Mouse (Mus musculus) kidney, postnatal 0 days (tissue): ENCODE results near the gene Birc3. TPM values are rescaled to one million over a fixed set of nuclear protein-coding genes. Genes with fewer than 3 reads are reported as not detected.

ENCODE experiments used
- ATAC-seq: fragments of 200-750 bp; cut with Nextera tagmentation; replicated peaks from 2 replicates; pipeline ENCODE4 v1.8.0; 2017; ENCODE audit warnings: low read depth, moderate number of reproducible peaks, moderate TSS enrichment, moderate library complexity; ENCODE audit not compliant: low FRiP score
- DNase-seq: peaks from one replicate; pipeline ENCODE4 v3.0.0-alpha.2; 2016; ENCODE audit warnings: low spot score
- H3K27ac ChIP-seq: fragments of 300-500 bp; sonication (generic); 2 replicates; pipeline ENCODE4 v1.5.1; 2014; ENCODE audit warnings: mild to moderate bottlenecking
- H3K27me3 ChIP-seq: fragments of 300-500 bp; sonication (generic); 2 replicates; pipeline ENCODE4 v1.6.1; 2014; ENCODE audit warnings: low read length, mixed read lengths; ENCODE audit not compliant: insufficient read depth
- H3K36me3 ChIP-seq: fragments of 300-500 bp; sonication (generic); 2 replicates; pipeline ENCODE4 v1.6.1; 2014; ENCODE audit warnings: low read length, mixed read lengths; ENCODE audit not compliant: insufficient read depth
- H3K4me1 ChIP-seq: fragments of 300-500 bp; sonication (generic); replicated peaks from 2 replicates; pipeline ENCODE4 v1.6.1; 2014; ENCODE audit warnings: antibody characterized with exemption, low read length, mixed read lengths; ENCODE audit not compliant: insufficient read depth
- H3K4me2 ChIP-seq: fragments of 300-500 bp; sonication (generic); 2 replicates; pipeline ENCODE4 v1.6.1; 2014; ENCODE audit warnings: mild to moderate bottlenecking, low read length, moderate library complexity, mixed read lengths
- H3K4me3 ChIP-seq: fragments of 300-500 bp; sonication (generic); replicated peaks from 2 replicates; pipeline ENCODE4 v1.5.1; 2014; ENCODE audit warnings: low read depth, low read length
- H3K9ac ChIP-seq: fragments of 300-500 bp; sonication (generic); 2 replicates; pipeline ENCODE4 v1.6.1; 2014; ENCODE audit warnings: low read depth, low read length
- H3K9me3 ChIP-seq: fragments of 300-500 bp; sonication (generic); replicated peaks from 2 replicates; pipeline ENCODE4 v1.6.1; 2016; ENCODE audit warnings: low read length, inconsistent platforms, mixed read lengths
- CTCF ChIP-seq: IDR thresholded peaks from 2 replicates; pipeline ENCODE4 v1.5.1; 2016; ENCODE audit warnings: antibody characterized with exemption, low read depth, mild to moderate bottlenecking, moderate library complexity
- WGBS: fragments of 180-500 bp; shearing (Covaris S2); extraction: QIAGEN DNeasy Blood & Tissue Kit; methylation state at CpG from one replicate; pipeline ENCODE4 v1.1.7; 2014; 5-methylcytosine and 5-hydroxymethylcytosine counted together
- polyA plus RNA-seq: library from polyadenylated mRNA; unstranded; fragments of >200 nt; fragmentation: Nextera tagmentation; extraction: Ambion mirVana; gene quantifications from 2 replicates; pipeline ENCODE4 v1.2.1, GENCODE M21; 2015

Birc3 gene
- polyA plus RNA-seq, 1 experiment from 2014 or later = 5.3 TPM

- WGBS = 83% methylated on average over 6 of the region's 6 CpGs
- 0 out of 2 replicates have a peak overlapping the region, but pooled peaks have one; percentile 18 for H3K4me2 ChIP-seq
- H3K27me3 ChIP-seq = no peaks in the 10 kb centered on the region
- H3K9ac ChIP-seq = 0 out of 2 replicates have a peak overlapping the region, but pooled peaks have one; percentile 18
- H3K4me1 ChIP-seq = 0 out of 2 replicates have a peak, but pooled peaks cover 9% of the 10 kb centered on the region
- no peaks in the 10 kb centered on the region for H3K9me3 ChIP-seq
- TF ChIP-seq CTCF = peak; percentile 12; the same call in 1 of the 2 replicates
- H3K4me3 ChIP-seq = no peak overlapping the region
- no peak for ATAC-seq
- H3K27ac ChIP-seq = no peak overlapping the region
- no peaks in the 10 kb centered on the region for H3K36me3 ChIP-seq
- no peak for DNase-seq
These were observed 39.6 kb downstream of the Birc3 start for GRCm38 (mm10) chr9:7833421-7833820.

DNA sequence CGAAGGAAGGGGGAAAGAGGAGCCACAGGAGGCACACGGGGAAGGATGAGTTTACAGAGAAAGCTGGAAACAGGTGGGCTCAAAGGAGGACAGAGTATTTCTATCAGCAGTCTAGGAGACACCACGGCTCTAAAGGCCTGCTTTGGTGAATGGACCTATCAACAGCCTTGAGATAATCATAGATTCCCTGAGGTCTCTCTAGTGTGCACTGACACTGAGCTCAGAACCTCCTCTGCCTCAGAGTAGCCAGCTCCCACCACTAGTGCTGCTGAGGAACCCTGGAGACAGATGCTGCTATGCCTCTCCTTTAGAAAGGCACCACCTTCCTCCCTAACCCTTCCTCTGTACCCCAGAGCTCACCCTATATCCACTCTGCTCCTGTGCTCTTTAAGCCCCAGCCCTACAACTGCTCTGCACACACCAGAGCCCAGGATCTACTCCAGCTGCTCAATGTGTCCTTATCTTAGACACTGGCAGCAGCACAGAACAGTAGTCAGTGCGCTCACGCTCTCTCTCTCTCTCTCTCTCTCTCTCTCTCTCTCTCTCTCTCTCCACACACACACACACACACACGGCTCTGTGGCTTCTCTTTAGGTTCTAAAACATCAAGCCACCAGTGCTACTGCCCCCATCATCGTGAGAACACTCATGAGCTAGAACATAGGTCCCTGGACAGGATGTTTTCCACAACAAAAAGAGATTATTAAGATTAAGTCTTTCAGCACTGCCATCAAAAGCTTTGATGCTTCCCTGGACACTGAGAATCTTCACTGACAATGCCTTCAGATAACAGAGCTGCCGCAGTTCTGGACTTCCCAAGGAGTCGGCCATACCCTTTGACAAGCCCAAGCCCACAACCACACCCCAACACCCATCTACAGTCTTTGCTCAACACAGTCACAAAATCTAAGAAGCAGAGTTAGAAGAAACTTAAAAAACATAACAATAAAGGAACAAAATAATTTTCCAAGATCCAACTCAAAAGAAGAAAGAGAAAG, 43.2 kb downstream of the Birc3 start:
- WGBS = 76% methylated on average over 9 of the region's 9 CpGs
- Histone ChIP-seq H3K4me1 (0 out of 2 replicates have a peak, but pooled peaks cover 9% of the 10 kb centered on the region), H3K27me3 (no peaks in the 10 kb centered on the region), H3K4me2 (no peak overlapping the region), H3K9ac (0 out of 2 replicates have a peak overlapping the region, but pooled peaks have one; percentile 8), H3K36me3 (0 out of 2 replicates have a peak, but pooled peaks cover 3% of the 10 kb centered on the region), H3K9me3 (no peaks in the 10 kb centered on the region), H3K4me3 (no peak overlapping the region), H3K27ac (no peak overlapping the region)
- DNase-seq (no peak), ATAC-seq (no peak; the same call in 1 of the 2 replicates)
- TF ChIP-seq CTCF = no peak

DNA sequence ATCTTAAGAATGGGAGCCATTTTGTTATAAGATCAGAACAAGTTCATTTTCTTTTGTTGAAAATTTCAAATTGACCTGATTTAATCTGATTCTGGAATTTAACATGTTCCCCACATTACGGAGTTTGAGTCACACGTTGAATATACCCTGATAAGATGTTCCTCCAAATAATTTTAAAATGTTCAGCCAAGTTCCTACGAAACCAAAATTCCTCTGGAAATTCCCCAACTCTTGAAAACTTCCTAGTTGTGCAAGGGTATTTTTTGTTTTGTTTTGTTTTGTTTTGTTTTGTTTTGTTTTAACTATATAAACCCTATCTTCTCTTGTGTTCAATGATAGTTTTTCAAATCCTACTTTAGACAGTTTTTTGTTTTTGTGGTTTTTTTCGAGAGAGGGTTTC, 44.3 kb downstream of the Birc3 start:
- 86% methylated on average over 4 of the region's 4 CpGs for WGBS
- no peak for TF ChIP-seq CTCF
- Histone ChIP-seq H3K4me3 (no peak overlapping the region), H3K9ac (no peak overlapping the region), H3K4me2 (no peak overlapping the region), H3K4me1 (0 out of 2 replicates have a peak, but pooled peaks cover 8% of the 10 kb centered on the region), H3K36me3 (peaks cover 5% of the 10 kb centered on the region; the same call in 1 of the 2 replicates), H3K27me3 (no peaks in the 10 kb centered on the region), H3K27ac (no peak overlapping the region), H3K9me3 (no peaks in the 10 kb centered on the region)
- DNase-seq (no peak), ATAC-seq (no peak)

DNA sequence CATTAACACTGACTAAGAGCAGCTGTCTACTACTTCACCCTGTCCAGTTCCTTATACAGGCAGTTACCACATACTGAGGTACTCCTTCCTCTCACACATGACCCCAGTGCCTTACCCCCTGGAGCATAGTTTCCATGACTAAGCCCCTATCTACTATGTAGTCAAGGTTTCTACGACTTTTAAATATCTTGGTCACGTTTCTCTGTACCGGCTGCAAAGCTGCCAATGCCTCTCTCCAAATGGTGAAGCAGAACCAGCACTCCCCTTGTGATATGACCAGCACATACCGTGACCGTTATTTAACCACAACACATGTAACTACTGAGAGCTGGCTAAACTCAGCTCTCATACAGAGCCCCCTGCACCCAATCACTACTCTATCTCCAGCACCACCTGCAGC, 48.1 kb downstream of the Birc3 start:
- no peak overlapping the region for H3K27ac ChIP-seq
- no peak for DNase-seq
- WGBS = 93% methylated on average over 5 of the region's 5 CpGs

GRCm38 (mm10) chr9:7822758-7823157, 50.2 kb downstream of the Birc3 start:
- no peak for ATAC-seq
- H3K27ac ChIP-seq = no peak overlapping the region
- H3K9ac ChIP-seq = no peak overlapping the region
- H3K4me2 ChIP-seq = no peak overlapping the region
- peaks cover 30% of the 10 kb centered on the region for H3K36me3 ChIP-seq
- H3K9me3 ChIP-seq = no peaks in the 10 kb centered on the region
- H3K4me1 ChIP-seq = no peaks in the 10 kb centered on the region
- WGBS = 62% methylated on average over 3 of the region's 3 CpGs
- DNase-seq = peak; percentile 43
- H3K27me3 ChIP-seq = no peaks in the 10 kb centered on the region
- TF ChIP-seq CTCF = peak; percentile 57
- H3K4me3 ChIP-seq = no peak overlapping the region

More for the DNA sequence above, 48.1 kb downstream of the Birc3 start:
- Histone ChIP-seq H3K36me3 (peaks cover 16% of the 10 kb centered on the region), H3K4me3 (no peak overlapping the region), H3K9ac (no peak overlapping the region), H3K4me2 (no peak overlapping the region), H3K27me3 (no peaks in the 10 kb centered on the region), H3K9me3 (no peaks in the 10 kb centered on the region), H3K4me1 (no peaks in the 10 kb centered on the region)
- ATAC-seq = no peak
- TF ChIP-seq CTCF = no peak

GRCm38 (mm10) chr9:7805101-7805506, 67.9 kb downstream of the Birc3 start:
- DNase-seq = no peak
- no peaks in the 10 kb centered on the region for H3K9me3 ChIP-seq
- peak; percentile 29; the same call in 1 of the 2 replicates for ATAC-seq
- no peaks in the 10 kb centered on the region for H3K36me3 ChIP-seq
- no peak overlapping the region for H3K4me3 ChIP-seq
- H3K4me1 ChIP-seq = no peaks in the 10 kb centered on the region
- H3K4me2 ChIP-seq = no peak overlapping the region
- no peaks in the 10 kb centered on the region for H3K27me3 ChIP-seq
- WGBS = 67% methylated on average over 4 of the region's 5 CpGs
- H3K27ac ChIP-seq = no peak overlapping the region
- no peak overlapping the region for H3K9ac ChIP-seq
- TF ChIP-seq CTCF = no peak

Other genes with a start within 250 kb of the Birc3 start
- gene Mmp20, start 245.0 kb downstream of the Birc3 start, polyA plus RNA-seq = 0.13 and 0.20 TPM in 2 replicates
- 0.32 TPM in 1 of 2 replicates, not detected in the other for gene Mmp7, start 181.1 kb downstream of the Birc3 start, polyA plus RNA-seq
- gene Tmem123, start 109.1 kb downstream of the Birc3 start, polyA plus RNA-seq = 96.1 and 101 TPM in 2 replicates
- gene Birc2, start 36.1 kb downstream of the Birc3 start, polyA plus RNA-seq = 36.4 and 37.4 TPM in 2 replicates
- 25.5 and 26.5 TPM in 2 replicates for gene Yap1, start 131.4 kb upstream of the Birc3 start, polyA plus RNA-seq
- gene Cfap300, start 169.6 kb upstream of the Birc3 start, polyA plus RNA-seq = 10.7 and 10.8 TPM in 2 replicates